Mouse (Mus musculus) CH12.LX (cell line): ENCODE results near the gene Hk1. TPM values are rescaled to one million over a fixed set of nuclear protein-coding genes. Genes with fewer than 3 reads are reported as not detected.

ENCODE experiments used
- DNase-seq: peaks from one replicate; pipeline ENCODE4 v3.0.0-alpha.2; 2013; ENCODE audit errors: extremely low read depth
- H3K27ac ChIP-seq: 2 replicates; pipeline ENCODE4 v1.5.1; 2012; ENCODE audit warnings: low read depth, mild to moderate bottlenecking, control low read depth, moderate library complexity; ENCODE audit not compliant: insufficient read depth
- H3K27me3 ChIP-seq: replicated peaks from 2 replicates; pipeline ENCODE3; 2012; ENCODE audit warnings: inconsistent platforms
- H3K36me3 ChIP-seq, 2 experiments: replicated peaks in 1 of 2; 2 replicates each; pipeline versions ENCODE3 to v1.6.1; 2012; ENCODE audit warnings: inconsistent platforms in 1 of 2, low read length in 1 of 2, mild to moderate bottlenecking in 1 of 2, mixed read lengths in 1 of 2, moderate library complexity in 1 of 2; ENCODE audit not compliant: control insufficient read depth in 1 of 2, insufficient read depth in 1 of 2
- H3K4me1 ChIP-seq, 2 experiments: 2 replicates each; pipeline ENCODE4 v1.6.1; 2012; ENCODE audit warnings: inconsistent platforms in 1 of 2, moderate library complexity in 1 of 2; ENCODE audit not compliant: insufficient read depth in 2 of 2, control insufficient read depth in 1 of 2
- H3K4me2 ChIP-seq: 2 replicates; pipeline ENCODE4 v1.6.1; 2012; ENCODE audit warnings: low read depth, mild to moderate bottlenecking, control low read depth; ENCODE audit not compliant: poor library complexity, insufficient read depth, severe bottlenecking
- H3K4me3 ChIP-seq, 3 experiments: fragments of 150-350 bp in 1 of 3; sonication (generic) in 1 of 3; replicated peaks in 1 of 3; 2 replicates each; pipeline versions ENCODE3 to v1.5.1; 2011 to 2012; ENCODE audit warnings: low read depth in 2 of 3, low read length in 2 of 3, mild to moderate bottlenecking in 2 of 3, moderate library complexity in 2 of 3, control low read depth in 1 of 3, improper control_type of control experiment in 1 of 3, inconsistent platforms in 1 of 3, mixed read lengths in 1 of 3; ENCODE audit not compliant: poor library complexity in 1 of 3
- H3K79me2 ChIP-seq: replicated peaks from 2 replicates; pipeline ENCODE4 v1.6.1; 2012; ENCODE audit warnings: mild to moderate bottlenecking, moderate library complexity; ENCODE audit not compliant: control insufficient read depth, poor library complexity, insufficient read depth, severe bottlenecking; ENCODE audit errors: extremely low read depth
- H3K9ac ChIP-seq: 2 replicates; pipeline ENCODE4 v1.6.1; 2012; ENCODE audit warnings: low read depth, mild to moderate bottlenecking, control low read depth, moderate library complexity; ENCODE audit not compliant: insufficient read depth
- H3K9me3 ChIP-seq: replicated peaks from 2 replicates; pipeline ENCODE3; 2012; ENCODE audit warnings: low read length, inconsistent platforms, mixed read lengths
- BHLHE40 ChIP-seq: IDR thresholded peaks from 2 replicates; pipeline ENCODE4 v1.6.1; 2011; ENCODE audit warnings: mild to moderate bottlenecking, low read depth, low read length, improper control_type of control experiment
- CHD1 ChIP-seq: IDR thresholded peaks from 2 replicates; pipeline ENCODE4 v1.6.1; 2012; ENCODE audit warnings: low read depth, low read length, improper control_type of control experiment, inconsistent platforms
- E2F4 ChIP-seq: IDR thresholded peaks from 2 replicates; pipeline ENCODE4 v1.6.1; 2011; ENCODE audit warnings: low read depth, low read length, improper control_type of control experiment; ENCODE audit not compliant: insufficient replicate concordance
- ELF1 ChIP-seq: IDR thresholded peaks from 2 replicates; pipeline ENCODE4 v1.6.1; 2014; ENCODE audit warnings: low read depth, mild to moderate bottlenecking, inconsistent platforms, low read length, improper control_type of control experiment
- EP300 ChIP-seq: IDR thresholded peaks from 2 replicates; pipeline ENCODE4 v1.6.1; 2011; ENCODE audit warnings: low read length, improper control_type of control experiment
- ETS1 ChIP-seq: conservative IDR thresholded peaks from 2 replicates; pipeline ENCODE4 v1.6.1; 2012; ENCODE audit warnings: low read depth, mild to moderate bottlenecking, inconsistent platforms, low read length, improper control_type of control experiment, moderate library complexity
- HCFC1 ChIP-seq: IDR thresholded peaks from 2 replicates; pipeline ENCODE4 v1.6.1; 2012; ENCODE audit warnings: low read depth, mild to moderate bottlenecking, inconsistent platforms, low read length, improper control_type of control experiment
- IRF4 ChIP-seq: IDR thresholded peaks from 2 replicates; pipeline ENCODE4 v1.6.1; 2014; ENCODE audit warnings: low read depth, mild to moderate bottlenecking, inconsistent platforms, low read length, improper control_type of control experiment
- MXI1 ChIP-seq: IDR thresholded peaks from 2 replicates; pipeline ENCODE4 v1.6.1; 2011; ENCODE audit warnings: mild to moderate bottlenecking, low read depth, low read length, improper control_type of control experiment
- NELFE ChIP-seq: IDR thresholded peaks from 2 replicates; pipeline ENCODE4 v1.6.1; 2011; ENCODE audit warnings: low read depth, low read length, improper control_type of control experiment
- NRF1 ChIP-seq: IDR thresholded peaks from 2 replicates; pipeline ENCODE4 v1.6.1; 2014; ENCODE audit warnings: low read depth, mild to moderate bottlenecking, inconsistent platforms, low read length, improper control_type of control experiment, moderate library complexity
- PAX5 ChIP-seq: IDR thresholded peaks from 2 replicates; pipeline ENCODE4 v1.6.1; 2012; ENCODE audit warnings: low read length, inconsistent platforms, mixed read lengths
- POLR2A ChIP-seq: IDR thresholded peaks from 2 replicates; pipeline ENCODE4 v1.6.1; 2011; ENCODE audit warnings: low read depth, mild to moderate bottlenecking, improper control_type of control experiment, low read length
- POLR2AphosphoS2 ChIP-seq: IDR thresholded peaks from 2 replicates; pipeline ENCODE4 v1.6.1; 2011; ENCODE audit warnings: low read depth, low read length, improper control_type of control experiment
- RCOR1 ChIP-seq: conservative IDR thresholded peaks from 2 replicates; pipeline ENCODE4 v1.6.1; 2012; ENCODE audit warnings: low read depth, mild to moderate bottlenecking, inconsistent platforms, low read length, improper control_type of control experiment
- SMC3 ChIP-seq: IDR thresholded peaks from 2 replicates; pipeline ENCODE4 v1.6.1; 2011; ENCODE audit warnings: low read depth, low read length, improper control_type of control experiment
- TBP ChIP-seq: conservative IDR thresholded peaks from 2 replicates; pipeline ENCODE4 v1.6.1; 2011; ENCODE audit warnings: low read depth, low read length, improper control_type of control experiment
- UBTF ChIP-seq: IDR thresholded peaks from 2 replicates; pipeline ENCODE4 v1.6.1; 2012; ENCODE audit warnings: low read depth, mild to moderate bottlenecking, inconsistent platforms, low read length, improper control_type of control experiment, moderate library complexity
- ZC3H11A ChIP-seq: IDR thresholded peaks from 2 replicates; pipeline ENCODE4 v1.6.1; 2012; ENCODE audit warnings: low read depth, mild to moderate bottlenecking, inconsistent platforms, low read length, improper control_type of control experiment
- ZMIZ1 ChIP-seq: IDR thresholded peaks from 2 replicates; pipeline ENCODE4 v1.6.1; 2012; ENCODE audit warnings: low read depth, mild to moderate bottlenecking, inconsistent platforms, low read length, improper control_type of control experiment
- ZNF384 ChIP-seq: IDR thresholded peaks from 2 replicates; pipeline ENCODE4 v1.6.1; 2012; ENCODE audit warnings: low read depth, low read length, improper control_type of control experiment, inconsistent platforms
- dilution Hi-C: fragments of 300-500 bp; cut with MboI; formaldehyde crosslinking; loops from 2 replicates; pipeline ENCODE4 v1.14.3; 2020; ENCODE audit warnings: low sequenced_read_pairs; ENCODE audit not compliant: extremely low pct_unique_long_range_greater_than_20kb, extremely low pct_ligation_motif_present
- in situ Hi-C: fragments of 300-500 bp; cut with MboI; formaldehyde crosslinking; loops from 3 replicates; pipeline ENCODE4 v1.14.3; 2019; ENCODE audit warnings: low sequenced_read_pairs, low pct_ligation_motif_present, low pct_unique_long_range_greater_than_20kb, mixed read lengths
- polyA plus RNA-seq: library from polyadenylated mRNA; unstranded; fragments of >175 nt; gene quantifications from 2 replicates; pipeline ENCODE4 v1.2.1, GENCODE M21; 2012; ENCODE audit warnings: low read depth; ENCODE audit not compliant: insufficient read length
- total RNA-seq, 2 experiments: library from RNA; depleted of rRNA; stranded (reverse); fragments of 300-350 nt in 1 of 2; fragments of >200 nt in 1 of 2; gene quantifications; 2 replicates each; pipeline ENCODE4 v1.2.3; 2012 to 2014

The Hk1 gene
- total and polyA plus RNA-seq, 3 experiments = 9.3 to 30.1 (median 23.4) TPM

DNA sequence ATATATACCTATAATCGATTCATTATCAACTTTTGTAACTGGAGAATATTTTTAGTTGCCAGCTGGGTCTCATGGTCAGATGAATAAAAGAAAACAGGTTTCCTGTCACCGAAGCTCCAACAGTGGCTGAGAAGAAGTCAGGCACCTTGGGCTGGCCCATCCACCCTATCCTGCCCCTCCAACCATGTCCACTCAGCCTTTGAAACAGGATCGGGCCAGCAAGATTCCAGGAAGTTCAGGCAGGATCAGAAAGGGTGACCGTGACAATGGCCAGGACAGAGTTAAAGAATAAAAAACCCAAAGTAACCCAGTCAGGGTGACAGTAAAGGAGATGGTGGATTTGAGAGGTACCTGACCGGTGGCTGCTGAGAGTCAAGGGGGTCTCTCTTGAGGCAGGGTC lies 70.1 kb downstream of the Hk1 start:
- Histone ChIP-seq H3K9me3 (peaks cover 4% of the 10 kb centered on the region), H3K27me3 (no peaks in the 10 kb centered on the region), H3K36me3 (peaks cover 0 to 52% of the 10 kb centered on the region in 2 experiments), H3K9ac (no peak overlapping the region), H3K27ac (no peak overlapping the region), H3K4me3 (no peak overlapping the region), H3K4me2 (no peak overlapping the region), H3K79me2 (no peaks in the 10 kb centered on the region), H3K4me1 (peaks cover 7 to 21% of the 10 kb centered on the region in 2 experiments)
- DNase-seq = no peak
- no peak for TF ChIP-seq SMC3
- TF ChIP-seq HCFC1 = no peak
- no peak for TF ChIP-seq ZNF384
- TF ChIP-seq E2F4 = no peak
- no peak for TF ChIP-seq PAX5
- no peak for TF ChIP-seq EP300
- TF ChIP-seq IRF4 = no peak
- dilution Hi-C loops = no loop called here
- in situ Hi-C loops = no loop called here

DNA sequence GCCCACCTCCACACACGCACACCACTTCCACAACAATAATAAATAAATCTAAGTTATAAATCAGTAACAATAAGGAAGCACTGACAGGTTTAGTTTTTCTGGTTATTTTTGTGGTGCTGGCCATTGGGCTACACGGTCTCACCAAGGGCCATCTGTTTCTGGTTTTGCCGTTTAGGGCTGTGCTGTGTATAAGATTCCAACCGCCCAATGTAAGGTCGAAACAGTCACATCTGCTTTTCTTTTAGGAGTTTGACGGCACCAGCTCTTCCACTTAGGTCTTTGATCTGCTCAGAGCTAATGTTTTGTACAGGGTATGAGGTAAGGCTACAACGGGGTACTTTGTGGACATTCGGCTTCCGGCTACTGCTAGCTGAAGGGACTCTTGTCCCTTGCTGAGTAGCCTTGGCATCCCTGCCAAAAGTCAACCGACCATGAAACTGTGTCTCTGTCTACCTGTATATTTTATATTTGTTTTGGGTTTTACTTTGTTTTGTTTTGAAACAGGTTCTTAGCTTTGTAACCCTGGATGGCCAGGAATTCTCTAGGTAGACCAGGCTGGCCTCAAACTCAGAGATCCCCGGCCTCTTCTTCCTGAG lies 70.7 kb downstream of the Hk1 start:
- H3K79me2 ChIP-seq = no peaks in the 10 kb centered on the region
- H3K4me1 ChIP-seq = peaks cover 7 to 21% of the 10 kb centered on the region in 2 experiments
- no peak for DNase-seq
- no peak overlapping the region for H3K4me3 ChIP-seq
- in situ Hi-C loops (no loop called here), dilution Hi-C loops (no loop called here)
- H3K9ac ChIP-seq = no peak overlapping the region
- no peak for TF ChIP-seq NRF1
- TF ChIP-seq EP300 = no peak
- TF ChIP-seq ZNF384 = no peak
- no peak for TF ChIP-seq ZMIZ1
- no peak for TF ChIP-seq PAX5
- no peak for TF ChIP-seq POLR2AphosphoS2
- TF ChIP-seq POLR2A = no peak
- TF ChIP-seq BHLHE40 = no peak
- no peak for TF ChIP-seq HCFC1
- TF ChIP-seq ETS1 = no peak
- no peak for TF ChIP-seq ELF1
- TF ChIP-seq CHD1 = no peak
- TF ChIP-seq RCOR1 = no peak
- TF ChIP-seq IRF4 = no peak
- TF ChIP-seq TBP = no peak
- TF ChIP-seq ZC3H11A = no peak
- TF ChIP-seq MXI1 = no peak
- TF ChIP-seq UBTF = no peak
- TF ChIP-seq NELFE = no peak
- no peak overlapping the region for H3K4me2 ChIP-seq
- H3K27me3 ChIP-seq = no peaks in the 10 kb centered on the region
- peaks cover 4% of the 10 kb centered on the region for H3K9me3 ChIP-seq
- H3K27ac ChIP-seq = no peak overlapping the region
- H3K36me3 ChIP-seq = peaks cover 0 to 52% of the 10 kb centered on the region in 2 experiments
